Mouse (Mus musculus) B cell, adult 62 days (primary cell): Measurements from ENCODE around the gene Ppp1r1a. TPM values are rescaled to one million over a fixed set of nuclear protein-coding genes. Genes with fewer than 3 reads are reported as not detected.

Experiments used
- total RNA-seq: library from RNA; stranded (reverse); gene quantifications from 4 replicates; pipeline ENCODE4 v1.2.4, GENCODE M21; 2023

Gene Ppp1r1a
- not detected in 4 replicates for total RNA-seq

DNA sequence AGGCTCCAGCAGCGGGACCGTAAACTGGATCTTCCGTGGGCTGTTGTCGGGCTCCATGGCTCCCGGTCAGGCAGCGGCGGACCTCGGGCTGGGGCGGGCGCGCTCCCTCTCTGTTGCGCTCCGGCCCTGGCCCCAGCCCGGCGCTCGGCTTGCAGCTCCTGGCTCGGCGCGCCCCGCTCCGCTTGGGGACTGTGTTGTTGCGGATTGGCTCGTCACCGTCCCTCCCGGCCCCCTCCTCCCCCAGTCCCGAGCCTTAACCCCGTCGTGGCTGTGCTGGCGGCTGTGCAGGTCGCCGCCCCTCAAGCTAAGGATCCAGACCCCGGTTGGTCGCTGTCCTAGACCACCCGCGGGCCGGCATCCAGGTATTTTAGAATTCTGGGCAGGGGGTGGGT is at the start of gene Ppp1r1a:
Ppp1r1a (minus strand) TSS at position 182 of the 392 bp plus-strand sequence.

GRCm38 (mm10) chr15:103564981-103565380 is 27.2 kb upstream of the Ppp1r1a start, which contains the start of gene Glycam1:
Gene Glycam1 (minus strand): TSS chr15:103565081.

GRCm38 (mm10) chr15:103502435-103503250 is 35.2 kb downstream of the Ppp1r1a start, which contains the start of gene Pde1b:
Gene Pde1b (plus strand): TSS chr15:103503034.

Other genes with a start within 250 kb of the Ppp1r1a start
- gene Gpr84, start 227.4 kb downstream of the Ppp1r1a start, total RNA-seq, result not detected in 4 replicates
- gene Zfp385a, start 197.9 kb downstream of the Ppp1r1a start, total RNA-seq, result 20.9 to 25.5 TPM (median 24.3 TPM) in 4 replicates
- gene Itga5, start 171.2 kb downstream of the Ppp1r1a start, total RNA-seq, result 0.37 to 0.75 TPM (median 0.56 TPM) in 3 of 4 replicates, not detected in the other
- gene Gtsf1, start 107.5 kb downstream of the Ppp1r1a start, total RNA-seq, result not detected in 4 replicates
- gene Gtsf2, start 89.5 kb downstream of the Ppp1r1a start, total RNA-seq, result not detected in 4 replicates
- 259 to 267 TPM (median 264 TPM) in 4 replicates for gene Nckap1l, start 84.2 kb downstream of the Ppp1r1a start, total RNA-seq
- gene Pde1b, start 35.0 kb downstream of the Ppp1r1a start, total RNA-seq, result 48.1 to 56.0 TPM (median 52.4 TPM) in 4 replicates
- gene Glycam1, start 27.1 kb upstream of the Ppp1r1a start, total RNA-seq, result not detected in 4 replicates
- not detected in 4 replicates for gene Mucl1, start 217.5 kb upstream of the Ppp1r1a start, total RNA-seq